Mouse (Mus musculus) urinary bladder, postnatal 0 days (tissue): ENCODE measurements around the gene Olfr809. TPM values are rescaled to one million over a fixed set of nuclear protein-coding genes. Genes with fewer than 3 reads are reported as not detected.

Experiments
- microRNA-seq: library from miRNA; unstranded; fragments of <30 nt; microRNA quantifications from one replicate; pipeline ENCODE4, GENCODE M21; 2016
- polyA plus RNA-seq: library from polyadenylated mRNA; unstranded; fragments of >200 nt; fragmentation: Nextera tagmentation; extraction: Ambion mirVana; gene quantifications from 2 replicates; pipeline ENCODE4 v1.2.1, GENCODE M21; 2015

The Olfr809 gene
- polyA plus RNA-seq: not detected in 2 replicates

GRCm38 (mm10) chr10:129774338-129774737 is at the start of gene Olfr809:
Gene Olfr809 (plus strand): TSS chr10:129774638.

GRCm38 (mm10) chr10:129729275-129729674 is 45.2 kb upstream of the Olfr809 start, which contains the start of gene Olfr805:
Gene Olfr805 (minus strand): TSS chr10:129729375.

GRCm38 (mm10) chr10:129741821-129742220 is 32.6 kb upstream of the Olfr809 start, which contains the start of gene Olfr806:
Gene Olfr806 (minus strand): TSS chr10:129741921.

GRCm38 (mm10) chr10:129757693-129758092 is 16.7 kb upstream of the Olfr809 start, which contains the start of gene Olfr807:
Gene Olfr807 (minus strand): TSS chr10:129757793.

GRCm38 (mm10) chr10:129765182-129765581 is 9.3 kb upstream of the Olfr809 start, which contains the start of gene Olfr808:
Gene Olfr808 (plus strand): TSS chr10:129765482.

GRCm38 (mm10) chr10:129794817-129795216 is 20.4 kb downstream of the Olfr809 start, which contains the start of gene Olfr810:
Gene Olfr810 (minus strand): TSS chr10:129794917.

GRCm38 (mm10) chr10:129804296-129804695 is 29.9 kb downstream of the Olfr809 start, which contains the start of gene Olfr811:
Gene Olfr811 (minus strand): TSS chr10:129804396.

Small RNA genes within 50 kb of the gene (microRNA-seq; reads per million reads assigned to microRNA genes)
- gene Gm24485: not detected

Other genes with a start within 250 kb of the Olfr809 start
- gene Olfr792, start 235.5 kb upstream of the Olfr809 start, polyA plus RNA-seq: not detected in 2 replicates
- gene Olfr794, start 207.0 kb upstream of the Olfr809 start, polyA plus RNA-seq: not detected in 2 replicates
- not detected in 2 replicates for gene Olfr796, start 162.1 kb upstream of the Olfr809 start, polyA plus RNA-seq
- not detected in 2 replicates for gene Olfr798, start 146.7 kb upstream of the Olfr809 start, polyA plus RNA-seq
- not detected in 2 replicates for gene Olfr799, start 137.2 kb upstream of the Olfr809 start, polyA plus RNA-seq
- gene Olfr800, start 116.9 kb upstream of the Olfr809 start, polyA plus RNA-seq: not detected in 2 replicates
- gene Olfr801, start 100.8 kb upstream of the Olfr809 start, polyA plus RNA-seq: not detected in 2 replicates
- gene Olfr802, start 86.5 kb upstream of the Olfr809 start, polyA plus RNA-seq: not detected in 2 replicates
- not detected in 2 replicates for gene Olfr803, start 80.4 kb upstream of the Olfr809 start, polyA plus RNA-seq
- gene Olfr804, start 71.4 kb upstream of the Olfr809 start, polyA plus RNA-seq: not detected in 2 replicates
- gene Olfr805, start 45.3 kb upstream of the Olfr809 start, polyA plus RNA-seq: not detected in 2 replicates
- not detected in 2 replicates for gene Olfr806, start 32.7 kb upstream of the Olfr809 start, polyA plus RNA-seq
- not detected in 2 replicates for gene Olfr807, start 16.8 kb upstream of the Olfr809 start, polyA plus RNA-seq
- gene Olfr808, start 9.2 kb upstream of the Olfr809 start, polyA plus RNA-seq: not detected in 2 replicates
- gene Olfr810, start 20.3 kb downstream of the Olfr809 start, polyA plus RNA-seq: not detected in 2 replicates
- gene Olfr811, start 29.8 kb downstream of the Olfr809 start, polyA plus RNA-seq: not detected in 2 replicates
- gene Olfr812, start 71.5 kb downstream of the Olfr809 start, polyA plus RNA-seq: not detected in 2 replicates
- not detected in 2 replicates for gene Olfr813, start 80.7 kb downstream of the Olfr809 start, polyA plus RNA-seq
- gene Olfr814, start 105.2 kb downstream of the Olfr809 start, polyA plus RNA-seq: not detected in 2 replicates
- gene Olfr815, start 131.2 kb downstream of the Olfr809 start, polyA plus RNA-seq: not detected in 2 replicates
- gene Olfr816, start 141.0 kb downstream of the Olfr809 start, polyA plus RNA-seq: not detected in 2 replicates
- gene Olfr818, start 174.5 kb downstream of the Olfr809 start, polyA plus RNA-seq: not detected in 2 replicates
- not detected in 2 replicates for gene Olfr819, start 192.6 kb downstream of the Olfr809 start, polyA plus RNA-seq
- gene Olfr247, start 201.5 kb downstream of the Olfr809 start, polyA plus RNA-seq: not detected in 2 replicates
- gene Gm10310, start 210.4 kb downstream of the Olfr809 start, polyA plus RNA-seq: not detected in 2 replicates
- not detected in 2 replicates for gene Olfr820, start 238.0 kb downstream of the Olfr809 start, polyA plus RNA-seq